Mouse (Mus musculus) WW6 (cell line): ENCODE data around the gene Zfp260.
A peak's percentile ranks its signal among the peaks of the same experiment; 100 is the strongest.

ENCODE experiments used
- DNase-seq: peaks from one replicate; pipeline ENCODE4 v3.0.0-alpha.2; 2013; ENCODE audit warnings: low read depth, low spot score

Zfp260 gene

GRCm38 (mm10) chr7:30122188-30122530 lies 27.6 kb downstream of the Zfp260 start:
- no peak for DNase-seq

- no peak for DNase-seq
Observed at GRCm38 (mm10) chr7:30129900-30130299, 35.3 kb downstream of the Zfp260 start.

- no peak for DNase-seq
Observed at GRCm38 (mm10) chr7:30132396-30132795, 37.8 kb downstream of the Zfp260 start.

- DNase-seq: no peak
Observed at GRCm38 (mm10) chr7:30136826-30137225, 42.2 kb downstream of the Zfp260 start.

GRCm38 (mm10) chr7:30143170-30143554 lies 48.6 kb downstream of the Zfp260 start:
- no peak for DNase-seq

GRCm38 (mm10) chr7:30143555-30144209 lies 49.1 kb downstream of the Zfp260 start:
- peak; percentile 82 for DNase-seq

- no peak for DNase-seq
Observed at GRCm38 (mm10) chr7:30147011-30147410, 52.4 kb downstream of the Zfp260 start.

GRCm38 (mm10) chr7:30154040-30154439 lies 59.5 kb downstream of the Zfp260 start:
- DNase-seq: no peak

- DNase-seq: peak; percentile 61
Observed at GRCm38 (mm10) chr7:30155507-30155906, 60.9 kb downstream of the Zfp260 start.
